Mouse (Mus musculus): ENCODE data around the gene Cyp1a2. TPM values are rescaled to one million over a fixed set of nuclear protein-coding genes. Genes with fewer than 3 reads are reported as not detected.

The Cyp1a2 gene
- total RNA-seq, 2 experiments from 2014 or later = not detected

DNA sequence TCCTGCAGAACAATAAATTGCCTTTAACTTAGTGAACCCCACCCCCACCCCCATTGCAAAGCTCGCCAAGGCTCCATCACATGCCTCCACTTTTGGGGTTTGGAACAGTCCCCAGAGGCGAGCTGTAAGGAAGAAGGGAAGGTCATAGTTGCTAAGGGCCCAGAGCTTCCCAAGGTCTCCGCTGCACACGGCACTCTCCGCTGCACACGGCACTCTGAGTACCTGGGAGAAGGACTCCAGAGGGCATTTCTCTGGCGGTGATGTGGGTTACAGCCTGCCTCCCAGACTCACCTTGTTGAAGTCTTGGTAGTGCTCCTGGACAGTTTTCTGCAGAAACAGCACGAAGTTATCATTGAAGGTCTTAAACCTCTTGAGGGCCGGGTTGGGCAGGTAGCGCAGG lies 2.1 kb downstream of the Cyp1a2 start:
- DNase-seq (ENCODE audit: low spot score in 2 of 2) = no peak

DNA sequence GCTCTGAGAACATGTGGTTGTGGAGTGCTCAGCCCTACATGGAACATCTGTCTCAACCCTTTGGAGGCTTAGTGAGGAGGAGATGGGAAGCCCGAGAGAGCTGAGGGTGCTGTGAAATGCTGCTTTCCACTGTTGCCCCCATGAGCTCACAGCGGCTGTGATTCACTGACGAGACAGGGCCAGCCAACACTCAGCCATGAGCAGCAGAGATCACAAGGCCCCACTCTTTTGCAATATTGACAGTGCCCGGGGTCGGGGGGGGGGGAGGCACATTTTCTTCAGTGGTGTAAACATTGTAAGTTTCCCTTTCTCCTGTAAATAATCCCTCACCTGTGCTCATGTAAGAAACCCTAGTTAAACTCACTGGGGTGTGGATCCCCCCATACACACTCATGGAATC lies 12.0 kb downstream of the Cyp1a2 start:
- no peak for DNase-seq (ENCODE audit: low spot score in 2 of 2)

DNA sequence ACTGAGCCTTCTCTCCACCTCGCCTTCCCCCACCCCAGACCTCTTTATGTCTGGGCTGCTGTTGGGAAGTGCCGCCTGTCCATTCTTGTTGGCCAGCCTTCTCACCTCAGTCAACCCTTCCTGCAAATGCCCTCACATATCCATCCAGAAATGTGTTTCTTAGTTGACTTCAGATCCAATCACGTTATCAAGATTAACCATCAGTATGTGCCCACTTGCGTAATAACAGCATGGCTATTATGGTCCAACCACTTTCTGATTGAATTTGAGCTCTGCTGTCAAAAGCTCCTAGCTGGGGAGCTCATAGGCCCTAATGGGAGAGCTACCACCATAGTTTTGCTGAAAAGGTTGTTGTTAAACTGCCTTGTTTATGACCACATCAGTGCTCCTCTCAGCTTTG lies 12.5 kb downstream of the Cyp1a2 start:
- no peak for DNase-seq (ENCODE audit: low spot score in 2 of 2)

DNA sequence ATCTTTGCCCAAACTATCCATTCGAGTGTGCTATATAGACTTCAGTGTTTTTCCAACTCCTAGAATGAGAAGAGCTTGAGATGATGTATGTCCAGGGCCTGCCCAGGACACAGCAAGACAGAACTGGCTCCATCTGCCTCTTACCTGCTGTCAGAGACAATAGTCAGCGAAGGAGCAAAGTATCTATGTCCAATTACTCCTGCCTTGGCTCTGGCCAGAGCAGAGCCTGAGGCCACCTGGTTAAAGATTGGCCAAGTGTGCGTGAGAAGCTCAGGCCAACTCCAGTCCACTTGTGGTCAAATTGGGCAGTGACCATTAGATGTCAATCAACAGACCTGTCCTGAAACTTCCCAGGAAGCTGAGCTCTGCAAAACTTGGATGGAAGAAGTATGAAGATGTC lies 13.9 kb downstream of the Cyp1a2 start:
- no peak for DNase-seq (ENCODE audit: low spot score in 2 of 2)

DNA sequence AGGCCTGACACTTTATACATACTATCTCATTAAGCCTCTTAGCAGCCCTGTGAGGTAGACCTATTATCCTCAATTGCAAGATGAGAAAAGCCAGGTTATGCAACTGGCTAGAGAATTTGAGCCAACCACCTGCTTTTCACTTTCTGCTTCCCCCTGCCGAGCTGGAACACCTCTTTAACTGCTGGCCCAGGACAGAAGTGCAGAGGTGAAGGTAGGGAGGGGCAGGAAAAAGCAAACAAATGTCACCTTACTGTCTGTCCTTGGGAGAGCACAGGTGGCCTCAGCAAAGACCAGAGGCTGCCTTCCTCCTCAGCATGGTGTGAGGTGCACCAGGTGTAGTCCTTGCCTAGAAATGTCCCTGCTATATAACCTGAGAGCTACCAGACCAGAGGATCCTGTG lies 15.2 kb downstream of the Cyp1a2 start:
- DNase-seq (ENCODE audit: low spot score in 2 of 2) = no peak

DNA sequence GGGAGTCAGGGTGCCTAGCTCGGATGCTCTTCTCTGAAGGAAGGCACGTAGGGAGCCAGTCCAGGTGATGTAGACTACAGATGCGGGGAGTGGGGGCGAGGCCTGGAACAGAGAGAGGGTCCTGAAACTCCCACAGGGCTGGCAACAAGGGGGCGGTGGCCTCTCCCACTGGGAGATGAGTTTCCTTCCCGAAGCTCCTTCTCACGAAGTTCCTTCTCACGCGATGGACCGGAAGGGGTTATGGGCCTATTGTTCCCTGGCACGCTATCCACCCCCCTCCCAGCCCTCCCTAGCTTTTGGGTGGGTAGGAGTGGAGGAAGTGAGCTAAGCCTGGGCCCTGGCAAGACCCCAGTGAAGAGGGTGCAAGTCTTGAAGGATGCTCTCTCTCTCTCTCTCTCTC lies 15.7 kb downstream of the Cyp1a2 start:
- DNase-seq (ENCODE audit: low spot score in 2 of 2) = no peak

DNA sequence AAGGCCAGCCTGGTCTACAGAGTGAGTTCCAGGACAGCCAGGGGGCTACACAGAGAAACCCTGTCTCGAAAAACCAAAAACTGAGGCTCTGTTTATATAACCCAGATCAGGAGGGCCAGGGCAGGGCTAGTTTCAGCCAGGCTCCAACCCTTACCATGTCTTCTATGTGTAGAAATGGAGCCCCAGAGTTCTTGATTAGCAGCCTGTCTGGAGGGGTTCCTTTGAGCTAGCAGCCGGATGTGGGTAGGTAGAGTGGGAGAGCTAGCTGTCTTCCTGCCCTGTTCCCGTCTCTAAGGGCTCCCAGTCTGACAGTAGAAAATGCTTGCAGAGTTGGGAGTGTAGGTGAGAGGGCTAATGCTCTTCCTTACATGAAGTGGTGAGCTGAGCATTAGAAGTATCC lies 16.4 kb downstream of the Cyp1a2 start:
- DNase-seq (ENCODE audit: low spot score in 2 of 2) = no peak

DNA sequence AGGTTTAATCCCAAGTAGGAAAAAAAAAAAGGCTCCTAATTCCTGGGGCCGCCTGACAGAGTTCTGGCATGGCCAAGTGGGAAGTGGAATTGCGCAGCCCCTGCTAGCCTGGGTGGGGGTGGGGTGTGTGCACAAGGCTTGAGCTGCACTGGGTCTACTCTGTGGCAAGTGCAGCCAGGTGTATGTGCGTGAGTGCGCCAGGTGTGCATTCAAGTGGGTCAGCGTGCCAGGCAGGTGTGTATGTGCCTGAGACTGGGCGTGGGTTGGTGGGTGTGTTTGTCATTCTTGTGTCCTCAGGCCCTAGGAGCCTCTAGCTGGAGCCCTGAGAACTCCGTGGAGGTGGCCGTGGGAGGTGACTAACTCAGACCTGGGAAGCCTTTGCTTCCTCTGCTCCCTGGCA lies 17.0 kb downstream of the Cyp1a2 start:
- no peak for DNase-seq (ENCODE audit: low spot score in 2 of 2)

DNA sequence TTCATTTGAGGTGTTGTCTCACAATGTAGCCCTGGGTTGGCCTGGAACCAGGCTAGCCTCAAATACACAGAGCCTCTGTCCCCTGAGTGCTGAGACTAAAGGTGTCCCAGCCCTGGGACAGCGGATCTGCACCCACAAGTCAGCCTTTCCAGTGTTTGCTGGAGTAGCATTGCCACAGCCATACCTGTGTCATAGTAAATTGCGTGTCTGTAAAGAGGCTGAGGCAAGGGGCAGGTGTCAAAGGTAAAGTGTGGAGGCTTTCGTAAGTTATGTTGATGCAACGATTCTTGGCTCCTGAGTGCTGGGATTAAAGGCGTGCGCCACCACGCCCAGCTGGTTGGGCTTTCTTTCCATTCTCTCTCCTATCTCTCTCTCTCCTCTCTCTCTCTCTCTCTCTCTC lies 18.9 kb downstream of the Cyp1a2 start:
- DNase-seq (ENCODE audit: low spot score in 2 of 2) = no peak

DNA sequence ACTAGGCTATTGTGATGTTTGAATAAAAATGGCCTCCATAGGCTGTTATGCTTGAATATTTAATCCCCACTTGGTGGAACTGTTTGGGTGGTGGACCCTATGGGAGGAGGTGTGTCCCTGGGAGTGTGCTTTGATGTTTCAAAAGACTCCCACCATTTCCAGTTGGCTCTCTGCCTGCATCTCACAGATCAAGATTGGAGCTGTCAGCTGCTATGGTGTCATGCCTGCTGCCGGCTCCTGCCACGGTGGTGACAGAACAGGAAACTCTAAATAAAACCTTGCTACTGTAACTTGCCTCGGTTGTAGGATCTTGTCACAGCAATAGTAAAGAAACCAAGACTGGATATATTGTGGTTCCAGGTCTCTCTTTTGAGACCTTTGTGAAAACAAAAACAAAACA lies 22.0 kb downstream of the Cyp1a2 start:
- no peak for DNase-seq (ENCODE audit: low spot score in 2 of 2)

DNA sequence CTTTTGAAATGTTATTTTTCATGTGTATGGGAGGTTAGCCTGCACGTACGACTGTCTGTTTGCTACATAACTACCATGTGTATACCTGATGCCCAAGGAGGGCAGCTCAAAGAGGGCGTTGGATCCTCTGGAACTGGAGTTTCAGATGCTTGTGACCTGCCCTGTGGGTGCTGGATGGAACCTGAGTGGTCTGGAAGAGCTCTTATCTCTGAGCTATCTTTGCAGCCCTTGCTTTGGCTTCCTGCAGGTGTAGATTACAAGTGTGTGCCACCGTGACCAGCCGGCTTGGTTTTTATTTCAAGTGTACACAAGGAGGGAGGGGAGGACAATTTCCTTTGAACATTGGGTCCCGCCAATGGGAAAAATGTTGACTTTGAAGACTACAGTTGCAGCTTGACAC lies 23.0 kb downstream of the Cyp1a2 start:
- no peak for DNase-seq (ENCODE audit: low spot score in 2 of 2)

DNA sequence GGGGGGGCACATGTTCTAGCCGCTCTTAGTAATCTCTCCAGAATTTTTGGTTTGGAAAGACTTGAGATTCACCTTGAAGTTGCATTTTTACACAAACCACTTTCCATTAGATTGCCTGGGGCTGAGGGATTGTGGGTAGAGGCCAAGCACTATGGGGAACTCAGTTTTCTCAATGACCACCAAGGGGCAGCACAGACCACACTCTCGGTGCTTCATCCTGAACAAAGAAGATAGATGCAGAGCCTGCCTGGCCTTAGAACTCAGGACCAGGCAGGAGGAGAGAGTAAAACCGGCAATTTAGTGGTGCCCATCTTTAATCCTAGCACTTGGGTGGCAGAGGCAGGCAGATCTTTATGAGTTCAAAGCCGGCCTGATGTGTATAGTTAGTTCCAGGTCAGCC lies 23.7 kb downstream of the Cyp1a2 start:
- peak; percentile 56 to 85 for DNase-seq (ENCODE audit: low spot score in 2 of 2)

DNA sequence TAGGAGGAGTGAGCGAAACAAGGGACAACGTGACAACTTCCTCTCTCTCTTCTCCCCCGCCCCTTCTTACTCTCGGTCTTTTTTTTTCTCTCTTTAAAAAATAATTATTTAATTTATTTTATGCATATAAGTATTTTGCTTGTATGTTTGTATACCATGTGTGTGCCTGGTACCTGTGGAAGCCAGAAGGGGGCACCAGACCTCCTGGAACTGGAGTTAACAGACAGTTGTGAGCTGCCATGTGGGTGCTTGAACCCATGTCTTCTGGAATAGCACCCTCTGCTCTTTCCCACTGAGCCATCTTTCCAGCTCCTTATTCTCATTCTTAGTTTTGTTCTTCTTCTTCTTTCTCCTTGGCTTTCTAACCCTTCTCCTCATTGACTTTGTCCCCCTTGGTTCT lies 24.5 kb downstream of the Cyp1a2 start:
- no peak for DNase-seq (ENCODE audit: low spot score in 2 of 2)

DNA sequence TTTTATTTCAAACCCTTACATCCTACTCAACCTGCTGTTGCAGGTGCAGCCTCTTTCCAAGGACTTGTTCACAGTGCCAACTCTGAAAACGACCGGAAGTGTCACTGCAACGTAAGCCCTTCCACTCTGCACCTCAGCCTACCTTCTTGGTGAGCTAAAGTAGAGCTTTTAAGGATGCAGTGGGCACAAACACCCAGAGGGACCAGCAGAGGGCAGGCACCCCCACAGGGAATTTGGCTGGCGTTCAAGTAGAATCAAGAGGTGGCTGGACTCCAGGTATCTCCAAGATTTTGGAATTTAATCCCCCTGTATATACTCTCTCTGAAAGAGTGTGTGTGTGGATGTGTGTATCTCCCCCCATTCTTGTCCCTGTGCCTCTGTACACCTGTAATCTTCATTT lies 25.7 kb downstream of the Cyp1a2 start:
- DNase-seq (ENCODE audit: low spot score in 2 of 2) = no peak

DNA sequence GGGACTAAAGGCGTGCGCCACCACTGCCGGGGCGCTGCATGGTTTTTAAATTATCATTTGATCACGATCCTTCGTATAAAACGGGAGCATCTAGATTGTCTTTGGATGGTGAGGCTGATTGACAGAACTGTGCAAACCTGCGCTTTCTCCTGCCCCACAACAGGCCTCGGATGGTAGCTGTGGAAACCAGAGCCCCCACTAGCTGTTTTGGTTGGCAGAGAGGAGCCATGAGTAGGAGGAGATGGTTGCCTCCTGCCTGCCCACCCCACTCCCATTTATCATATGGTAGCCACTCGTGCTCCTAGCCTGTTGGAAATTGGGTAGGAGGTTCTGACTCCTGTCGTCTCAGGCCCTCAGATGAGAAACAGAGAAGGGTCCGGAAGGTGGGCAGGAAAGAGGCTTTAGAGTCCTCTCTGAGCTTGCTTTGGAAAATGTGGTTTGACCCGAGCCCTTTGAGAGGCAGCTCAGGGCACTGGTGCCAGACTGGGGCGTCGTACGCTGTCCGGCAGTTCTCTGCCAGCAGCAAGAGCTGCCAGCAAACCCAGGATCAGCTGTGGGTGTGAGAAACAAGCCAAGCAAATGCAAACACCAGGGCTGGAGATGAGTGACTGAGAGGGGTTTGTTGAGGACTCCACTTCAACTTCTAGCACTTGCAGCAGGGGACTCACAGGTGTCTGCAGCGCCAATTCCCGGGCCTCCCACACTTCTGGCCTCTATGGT lies 26.7 kb downstream of the Cyp1a2 start:
- peak; percentile 42 to 72 for DNase-seq (ENCODE audit: low spot score in 2 of 2)

DNA sequence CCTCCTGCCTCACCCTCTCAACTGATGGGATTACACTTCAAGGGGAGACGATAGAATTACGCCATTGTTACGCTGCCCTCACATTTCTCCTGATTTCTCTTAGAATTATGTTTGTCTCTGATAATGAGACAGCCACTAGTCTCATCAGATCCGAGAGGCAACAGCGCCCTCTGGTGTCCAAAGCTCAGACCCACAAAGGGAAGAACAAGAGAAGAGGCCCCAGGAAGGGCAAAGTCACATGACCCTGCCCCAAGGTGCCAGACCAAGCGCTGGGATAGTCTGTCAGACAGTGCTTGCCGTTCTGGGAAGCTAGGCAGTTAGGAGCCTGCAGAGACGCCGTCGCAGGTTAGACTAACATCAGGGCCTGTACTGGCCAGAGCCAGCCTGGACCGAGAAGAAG lies 27.8 kb downstream of the Cyp1a2 start:
- peak; percentile 86 to 96 for DNase-seq (ENCODE audit: low spot score in 2 of 2)

DNA sequence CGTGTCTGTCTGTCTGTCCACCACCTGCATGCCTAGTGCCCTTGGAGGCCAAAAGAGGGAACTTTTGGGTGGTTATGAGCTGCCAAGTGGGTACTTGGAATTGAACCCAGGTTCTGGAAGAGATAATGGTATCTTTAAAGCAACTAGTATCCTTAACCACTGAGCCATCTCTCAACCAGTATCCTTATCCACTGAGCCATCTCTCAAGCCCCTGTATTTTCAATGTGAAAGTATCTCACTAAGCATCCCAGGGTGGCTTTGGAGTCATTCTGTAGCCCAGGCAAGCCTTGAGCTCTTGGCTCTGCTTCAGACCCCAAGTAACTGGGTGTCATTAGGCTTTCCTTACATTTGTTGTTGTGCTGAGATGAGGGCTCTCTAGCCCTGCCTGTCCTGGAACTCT lies 28.5 kb downstream of the Cyp1a2 start:
- DNase-seq (ENCODE audit: low spot score in 2 of 2) = no peak

DNA sequence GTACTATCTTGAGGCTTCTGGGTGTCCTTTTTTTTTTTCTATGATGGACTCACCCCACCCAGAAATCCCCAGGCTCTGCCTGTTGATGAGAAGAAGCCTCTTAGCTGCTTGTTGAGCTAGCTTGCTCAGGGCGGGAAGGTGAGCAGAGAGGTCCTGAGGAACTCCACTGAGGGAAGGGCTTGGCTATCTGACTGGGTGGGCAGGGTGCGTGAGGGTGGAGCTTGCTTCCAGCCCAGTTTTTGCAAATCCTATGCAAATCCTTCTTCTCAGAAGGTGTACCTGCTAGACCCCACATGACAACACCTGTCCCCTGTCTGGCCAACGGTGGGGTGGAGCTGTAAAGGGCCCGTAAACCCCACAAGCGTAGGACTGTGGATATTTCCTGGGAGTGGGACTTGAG lies 30.2 kb downstream of the Cyp1a2 start, which contains the start of gene Csk:
Gene Csk, minus strand, starts transcription at position 349 of the 400 bp plus-strand sequence.
- no peak for DNase-seq (ENCODE audit: low spot score in 2 of 2)

DNA sequence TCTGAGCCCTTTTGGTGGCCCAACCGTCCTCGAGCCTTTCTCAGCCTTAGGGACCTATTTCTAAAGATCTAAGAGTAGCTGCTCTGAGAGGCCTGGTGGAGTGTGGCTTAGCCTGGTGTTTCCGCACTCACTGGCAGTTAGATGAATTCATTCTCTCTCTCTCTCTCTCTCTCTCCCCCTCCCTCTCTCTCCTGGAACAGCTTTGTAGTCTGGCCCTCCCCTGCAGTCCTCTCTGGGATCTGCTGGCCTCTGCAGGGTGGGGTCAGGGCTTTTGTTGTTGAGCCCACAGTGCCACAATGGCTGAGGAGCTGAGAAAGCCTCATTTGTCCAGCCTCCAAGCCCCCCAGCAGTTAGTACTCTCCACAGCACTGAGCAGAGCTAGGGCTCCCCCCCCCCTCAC lies 30.6 kb downstream of the Cyp1a2 start:
- no peak for DNase-seq (ENCODE audit: low spot score in 2 of 2)

DNA sequence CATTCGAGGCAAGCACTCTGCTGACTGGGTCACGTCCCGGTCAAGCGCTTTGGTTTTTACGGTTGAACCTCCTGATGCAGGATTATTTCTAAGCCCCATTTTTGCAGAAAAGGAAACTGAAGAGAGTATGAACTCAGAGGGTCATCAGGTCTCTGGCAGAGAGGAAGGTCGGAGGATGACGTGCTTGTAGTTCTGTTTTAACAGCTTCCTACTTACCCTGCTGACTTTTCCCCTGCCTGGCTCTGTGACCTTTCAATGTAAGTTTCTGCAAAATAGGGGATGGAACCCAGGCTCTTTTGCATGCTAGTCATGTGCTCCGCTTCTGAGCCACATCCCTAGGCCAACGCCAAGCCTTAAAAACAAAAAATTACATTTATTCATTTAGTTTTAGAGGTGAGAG lies 31.2 kb downstream of the Cyp1a2 start:
- DNase-seq (ENCODE audit: low spot score in 2 of 2) = no peak

DNA sequence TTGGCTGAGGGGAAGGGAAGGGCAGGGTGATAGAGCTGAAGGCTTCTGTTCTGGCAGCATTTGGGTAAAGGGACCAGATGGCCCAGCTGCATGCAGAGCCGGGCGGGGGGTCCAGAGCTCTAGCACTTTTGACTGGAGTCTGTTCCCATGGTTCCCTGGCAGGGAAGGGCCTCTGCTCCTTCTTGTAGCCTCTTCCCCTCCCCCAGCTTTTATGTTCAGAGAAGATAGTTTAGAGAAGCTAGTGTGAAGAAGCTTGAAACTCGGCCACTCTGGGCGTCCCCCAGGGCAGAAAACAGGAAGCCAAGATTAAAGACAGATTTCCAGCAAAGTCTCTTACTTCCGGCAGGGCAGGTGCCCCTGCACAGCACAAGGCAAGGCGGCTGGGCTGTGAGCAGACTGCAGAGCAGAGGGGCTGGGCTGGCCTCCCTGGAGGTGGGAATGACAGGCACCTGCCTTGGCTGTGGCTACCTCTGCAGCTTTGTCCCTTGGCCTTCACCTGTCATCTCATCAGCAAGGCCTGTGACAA lies 32.7 kb downstream of the Cyp1a2 start:
- DNase-seq (ENCODE audit: low spot score in 2 of 2) = no peak

DNA sequence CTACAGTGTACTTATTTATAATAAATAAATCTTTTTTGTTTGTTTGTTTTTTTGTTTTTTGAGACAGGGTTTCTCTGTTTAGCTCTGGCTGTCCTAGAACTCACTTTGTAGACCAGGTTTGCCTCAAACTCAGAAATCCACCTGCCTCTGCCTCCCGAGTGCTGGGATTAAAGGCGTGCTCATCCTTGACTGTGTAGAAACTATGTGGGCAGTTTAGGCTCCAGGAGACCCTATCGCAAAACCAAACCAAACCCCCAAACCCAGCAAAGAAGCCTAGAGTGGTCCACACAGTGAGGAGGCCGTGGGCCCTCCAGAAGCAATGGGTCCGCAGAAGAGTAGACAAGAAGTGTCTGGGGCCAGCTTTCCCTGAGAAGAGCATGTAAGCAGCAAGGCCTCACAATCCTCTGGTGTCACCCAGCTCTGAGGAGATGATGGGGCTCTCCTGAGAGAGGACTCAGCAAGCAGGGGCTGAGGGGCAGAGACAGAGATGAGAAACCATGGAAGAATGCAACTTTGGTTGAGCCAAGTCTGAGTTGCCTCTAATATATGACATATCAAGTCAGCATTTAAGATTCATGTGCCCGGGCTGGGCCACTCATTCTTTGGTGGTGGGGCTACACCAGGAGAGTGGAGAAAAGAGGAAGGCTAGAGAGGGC lies 33.2 kb downstream of the Cyp1a2 start:
- DNase-seq (ENCODE audit: low spot score in 2 of 2) = no peak
